ENCODE assay signal across 8 mouse cellular contexts in genomic region chr9:124439848-124440723, GRCm38 (mm10). TPM values are rescaled to one million over a fixed set of nuclear protein-coding genes. Genes with fewer than 3 reads are reported as not detected.
DNase-seq lines count a peak whose midpoint lies in the region; ATAC-seq lines count a peak whose summit lies in the region.

No protein-coding gene starts in this region.

- no peaks in the 10 kb centered on the region for H3K27me3 ChIP-seq in splenic B cell, adult 2 months (ENCODE audit: control insufficient read depth, insufficient read depth, low read length, poor library complexity, severe bottlenecking)

- peaks cover 19% of the 10 kb centered on the region for H3K36me3 ChIP-seq in splenic B cell, adult 2 months (ENCODE audit: control insufficient read depth, insufficient read depth, low read length, poor library complexity, severe bottlenecking)

- intact Hi-C loops in heart, postnatal 36 days (cut with DNase I): no loop called here
- intact Hi-C loops in left cerebral cortex, postnatal 10 days (cut with DNase I): no loop called here

- ATAC-seq in megakaryocyte progenitor cell, adult 5-6 weeks (replicated peaks; ENCODE audit: poor library complexity): peak; percentile 61

- peak; percentile 98 for DNase-seq in heart, adult 11 months
- DNase-seq in heart, postnatal 36 days: no peak
- DNase-seq in cerebellum, adult 8-10 months: peak; percentile 54
- DNase-seq in frontal cortex, postnatal 36 days (ENCODE audit: low spot score in 2 of 2): peak; percentile 5 to 10
- peak; percentile 55 for DNase-seq in induced T-regulatory cell, adult 2 months (ENCODE audit: low read depth)
- peak; percentile 24 to 83 for DNase-seq in left cerebral cortex, postnatal 10 days (ENCODE audit: extremely low spot score in 1 of 2, low spot score in 2 of 2)
- peak; percentile 57 for DNase-seq in splenic B cell, adult 2 months (ENCODE audit: low read depth, low spot score)

RNA-seq across cellular contexts. Expression of gene Ppp2r3d, which starts 36.6 kb away (rescaled TPM):
- 100 to 1,000 TPM in 1 of 2 experiments, 10 to 100 TPM in 1; 92.0 to 101 TPM for total RNA-seq in heart, postnatal 36 days (2021)
- total RNA-seq in left cerebral cortex, postnatal 10 days (2021): 100 to 1,000 TPM; 106 to 120 TPM
- 21.9 and 26.2 TPM in 2 replicates for total RNA-seq in megakaryocyte progenitor cell, adult 5-6 weeks (2015)
- 11.1 and 18.2 TPM in 2 replicates for total RNA-seq in megakaryocyte progenitor cell, adult 5-6 weeks (2017)

RNA-seq across cellular contexts. Expression of gene Gm21836, which starts 53.5 kb away (rescaled TPM):
- total RNA-seq in heart, postnatal 36 days (2021): not detected
- total RNA-seq in left cerebral cortex, postnatal 10 days (2021): not detected
- not detected in 2 replicates for total RNA-seq in megakaryocyte progenitor cell, adult 5-6 weeks (2015)
- not detected in 2 replicates for total RNA-seq in megakaryocyte progenitor cell, adult 5-6 weeks (2017)

Comparison
In these comparisons a context has a peak if more than half of its experiments do, and no peak if none do; other contexts are left out.
1. DNase-seq: peak in heart, adult 11 months (single experiment), cerebellum, adult 8-10 months (single experiment), frontal cortex, postnatal 36 days (2 of 2), induced T-regulatory cell, adult 2 months (single experiment), left cerebral cortex, postnatal 10 days (2 of 2) and splenic B cell, adult 2 months (single experiment); none in heart, postnatal 36 days (0 of 2).